Mouse (Mus musculus) CD8-positive naive resting alpha-beta T cell, adult 2 months (primary cell): ENCODE results near the gene Cyp4x1.
A peak's percentile ranks its signal among the peaks of the same experiment; 100 is the strongest.

Source experiments
- DNase-seq, 2 experiments: peaks; one replicate each; pipeline ENCODE4 v3.0.0; 2022; ENCODE audit warnings: low read depth in 2 of 2, low spot score in 2 of 2

Cyp4x1 gene

GRCm38 (mm10) chr4:115057674-115058316, 76.3 kb downstream of the Cyp4x1 start:
- no peak for DNase-seq

DNA sequence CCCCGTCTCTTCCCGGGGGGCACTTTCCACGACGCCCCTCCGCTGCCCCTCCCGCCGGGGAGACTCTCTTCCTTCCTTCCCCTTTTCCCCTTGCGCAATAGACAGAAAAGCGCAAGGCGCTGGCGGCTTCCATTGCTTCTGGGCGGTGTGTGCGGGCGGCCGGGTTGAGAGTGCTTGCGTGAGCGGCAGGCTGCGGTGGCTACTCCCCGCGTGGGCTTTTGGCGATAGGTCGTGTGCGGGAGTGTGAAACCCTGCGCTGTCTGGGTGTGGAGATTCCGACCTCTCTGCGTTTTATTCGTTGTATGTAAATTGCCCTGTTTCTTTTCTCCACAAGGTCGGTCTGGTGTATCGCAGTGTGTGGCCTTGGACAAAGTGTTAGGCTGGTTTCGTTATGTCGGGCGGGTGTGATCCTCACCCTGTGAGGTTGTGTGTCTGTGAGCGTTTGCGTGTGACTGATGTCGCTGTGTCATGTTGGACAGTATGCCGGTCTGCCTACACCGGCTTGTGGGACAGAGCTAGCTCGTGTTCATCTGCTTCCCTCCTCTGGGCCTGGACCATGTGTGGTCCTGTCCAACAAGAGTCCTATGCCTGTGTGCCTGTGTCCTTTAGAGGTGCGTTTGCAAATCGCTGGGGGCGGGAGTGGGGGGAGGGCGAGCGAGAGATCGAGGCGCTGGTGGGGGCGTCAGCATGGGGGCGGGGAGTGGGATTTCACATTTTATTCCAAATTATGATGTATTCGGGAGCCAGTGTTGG, 77.0 kb downstream of the Cyp4x1 start:
- DNase-seq, result peak; percentile 33 to 40

- DNase-seq, result no peak
Observed at GRCm38 (mm10) chr4:115056371-115056920, 77.6 kb downstream of the Cyp4x1 start, which contains the start of gene Tal1. TSS of gene Tal1 (plus strand) at chr4:115056426.
